Mouse (Mus musculus) left cerebral cortex, adult 18-20 months (tissue): ENCODE results near the gene 4930470P17Rik. TPM values are rescaled to one million over a fixed set of nuclear protein-coding genes. Genes with fewer than 3 reads are reported as not detected.
A peak's percentile ranks its signal among the peaks of the same experiment; 100 is the strongest.
"Not testable (repeated sequence)": the region's sequence is repeated elsewhere in the genome, so short reads cannot be mapped to it uniquely, and the experiment has no call there.

ENCODE experiments used
- DNase-seq, 2 experiments: peaks; one replicate each; pipeline ENCODE4 v3.0.0; 2021 to 2022; ENCODE audit warnings: low spot score in 2 of 2, mixed read lengths in 1 of 2
- long read RNA-seq, 2 experiments: library from polyadenylated mRNA; stranded (forward); transcript quantifications; one replicate each; pipeline ENCODE4 v2.0.0; 2021
- total RNA-seq, 2 experiments: library from RNA; stranded (reverse); gene quantifications; 2 replicates each; pipeline ENCODE4 v1.2.3; 2021

4930470P17Rik gene
- total RNA-seq: not detected
- long read RNA-seq, experiment 1: 0 reads
- long read RNA-seq, experiment 2: 0 reads

DNA sequence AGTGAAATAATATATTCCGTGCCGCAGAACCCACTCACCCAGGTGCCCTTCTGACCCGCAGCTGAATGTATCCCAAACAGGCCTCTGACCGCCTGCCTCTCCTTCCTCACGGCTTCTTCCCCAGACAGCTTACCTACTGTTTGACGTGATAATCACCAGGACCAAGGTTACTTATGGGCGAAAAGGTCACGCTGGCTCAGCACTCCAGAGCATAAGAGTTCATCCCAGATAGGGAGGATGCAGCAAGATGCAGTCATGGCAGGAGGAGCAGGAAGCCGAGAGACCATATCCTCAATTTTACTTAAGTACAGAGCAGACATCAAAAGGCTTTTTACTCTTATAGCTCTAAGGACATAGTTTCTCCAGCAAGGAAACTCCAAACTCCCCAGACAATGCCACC is at the start of gene 4930470P17Rik:
4930470P17Rik (minus strand) TSS at position 101 of the 400 bp plus-strand sequence.
- no peak for DNase-seq

GRCm38 (mm10) chr2:170651483-170651882 is 49.7 kb upstream of the 4930470P17Rik start:
- no peak for DNase-seq

- DNase-seq: peak; percentile 57 to 73
Observed at GRCm38 (mm10) chr2:170648542-170648941, 46.7 kb upstream of the 4930470P17Rik start.

GRCm38 (mm10) chr2:170646201-170646600 is 44.4 kb upstream of the 4930470P17Rik start:
- DNase-seq: no peak

- DNase-seq: no peak
Observed at GRCm38 (mm10) chr2:170642338-170642806, 40.6 kb upstream of the 4930470P17Rik start.

DNA sequence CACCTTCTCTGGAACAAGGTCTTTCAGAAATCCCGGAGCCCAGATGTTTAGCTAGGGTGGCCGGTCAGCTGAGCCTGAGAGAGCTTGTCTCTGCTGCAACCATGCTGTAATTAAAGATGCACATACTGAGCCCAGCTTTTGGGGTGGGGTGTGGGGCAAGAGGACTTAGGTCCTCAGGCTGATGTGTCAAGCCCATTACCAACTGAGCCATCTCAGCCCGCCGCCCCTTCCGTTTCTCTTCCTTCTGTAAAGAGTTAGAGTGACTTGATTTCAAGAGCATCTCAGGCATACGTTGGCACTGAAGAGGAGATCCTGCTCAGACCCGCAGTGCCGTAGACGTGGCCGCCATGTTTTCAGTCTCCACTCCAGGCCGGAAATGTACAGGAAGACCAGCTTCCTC is 38.5 kb upstream of the 4930470P17Rik start:
- DNase-seq: no peak

- DNase-seq: no peak
Observed at GRCm38 (mm10) chr2:170638746-170639145, 36.9 kb upstream of the 4930470P17Rik start.

DNA sequence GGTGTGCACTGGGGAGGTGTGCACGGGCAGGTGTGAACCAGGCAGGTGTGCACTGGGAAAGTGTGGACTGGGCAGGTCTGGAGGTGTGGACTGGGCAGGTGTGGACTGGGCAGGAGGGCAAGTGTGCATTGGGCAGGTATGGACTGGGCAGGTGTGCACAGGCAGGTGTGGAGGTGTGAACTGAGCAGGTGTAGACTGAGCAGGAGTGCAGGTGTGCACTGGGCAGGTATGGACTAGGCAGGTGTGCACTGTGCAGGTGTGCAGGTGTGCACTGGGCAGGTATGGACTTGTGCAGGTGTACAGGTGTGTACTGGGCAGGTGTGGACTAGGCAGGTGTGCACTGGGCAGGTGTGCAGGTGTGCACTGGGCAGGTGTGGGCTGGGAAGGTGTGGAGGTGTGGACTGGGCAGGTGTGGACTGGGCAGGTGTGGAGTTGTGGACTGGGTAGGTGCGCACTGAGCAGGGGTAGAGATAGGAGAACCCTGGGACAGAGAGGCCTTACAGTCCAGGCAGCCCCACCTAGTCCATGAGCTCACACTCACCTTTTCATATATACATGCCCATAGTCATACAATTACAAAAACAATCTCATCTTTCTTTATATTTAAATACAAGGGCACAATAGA is 31.3 kb upstream of the 4930470P17Rik start:
- DNase-seq: no peak

DNA sequence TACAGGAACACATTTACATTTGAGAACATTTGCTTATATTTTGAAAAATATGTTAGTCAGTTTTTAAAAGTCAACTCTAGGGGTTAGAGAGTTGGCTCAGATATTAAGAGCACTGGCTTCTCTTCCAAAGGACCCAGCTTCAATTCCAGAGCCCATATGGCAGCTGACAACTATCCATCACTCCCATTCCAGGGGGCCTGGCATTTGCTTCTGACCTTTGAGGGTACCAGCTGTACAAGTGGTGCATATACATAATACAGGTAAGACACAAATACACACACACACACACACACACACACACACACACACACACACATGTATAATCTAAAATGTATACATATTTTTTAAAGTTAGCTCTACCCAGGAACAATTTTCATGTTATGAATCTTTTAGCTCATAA is 30.6 kb upstream of the 4930470P17Rik start:
- no peak for DNase-seq

- no peak for DNase-seq
Observed at GRCm38 (mm10) chr2:170631375-170631774, 29.6 kb upstream of the 4930470P17Rik start.

- DNase-seq: no peak
Observed at GRCm38 (mm10) chr2:170630553-170630952, 28.7 kb upstream of the 4930470P17Rik start.

DNA sequence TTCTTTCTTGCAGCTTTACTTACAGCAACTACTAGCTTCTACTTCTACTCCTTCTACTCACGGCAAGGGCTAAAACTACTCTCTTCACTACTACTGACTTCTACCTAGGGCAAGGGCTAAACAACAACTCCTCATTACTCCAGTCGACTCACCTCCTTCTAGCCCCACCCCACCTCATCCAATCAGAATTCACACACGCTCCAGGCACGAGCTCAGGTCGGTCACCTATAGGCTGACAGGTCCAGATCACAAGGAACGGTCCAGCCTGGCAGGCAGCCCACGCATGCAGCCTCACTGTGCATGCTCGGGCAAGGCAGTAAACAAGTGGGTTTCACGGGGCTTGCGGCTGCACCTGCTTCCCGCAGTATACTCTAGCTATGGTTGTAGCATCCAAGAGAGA is 26.2 kb upstream of the 4930470P17Rik start:
- DNase-seq: not testable (repeated sequence)

DNA sequence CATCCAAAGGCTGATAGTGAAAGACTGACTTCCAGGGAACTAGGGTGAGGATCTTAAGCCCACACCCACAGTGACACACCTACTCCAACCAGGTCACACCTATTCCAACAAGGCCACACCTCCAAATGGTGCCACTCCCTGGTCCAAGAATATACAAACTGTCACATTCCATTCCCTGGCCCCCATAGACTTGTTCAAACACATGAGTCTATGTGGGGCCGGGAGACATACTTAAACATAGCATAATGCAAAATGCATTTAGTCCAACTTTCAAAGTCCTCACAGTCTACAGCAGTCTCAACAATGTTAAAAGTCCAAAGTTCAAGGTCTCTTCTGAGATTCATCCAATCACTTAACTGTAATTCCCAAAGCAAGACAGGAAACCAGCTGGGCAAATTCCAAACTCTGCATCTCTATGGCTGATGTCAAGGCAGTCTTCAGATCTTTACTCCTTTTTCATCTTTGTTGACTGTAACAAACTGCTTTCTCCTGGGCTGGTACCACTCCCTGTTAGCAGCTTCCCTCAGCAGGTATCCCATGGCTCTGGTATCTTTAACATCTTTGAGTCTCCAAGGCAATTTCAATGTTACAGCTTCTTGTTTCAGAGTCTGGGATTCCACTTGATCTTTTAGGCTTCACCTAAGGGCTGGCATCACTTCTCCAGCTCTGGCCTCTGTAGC is 22.5 kb upstream of the 4930470P17Rik start:
- not testable (repeated sequence) for DNase-seq

GRCm38 (mm10) chr2:170622985-170623384 is 21.2 kb upstream of the 4930470P17Rik start:
- no peak for DNase-seq

GRCm38 (mm10) chr2:170618862-170619492 is 17.2 kb upstream of the 4930470P17Rik start:
- DNase-seq: peak; percentile 23 to 37

DNA sequence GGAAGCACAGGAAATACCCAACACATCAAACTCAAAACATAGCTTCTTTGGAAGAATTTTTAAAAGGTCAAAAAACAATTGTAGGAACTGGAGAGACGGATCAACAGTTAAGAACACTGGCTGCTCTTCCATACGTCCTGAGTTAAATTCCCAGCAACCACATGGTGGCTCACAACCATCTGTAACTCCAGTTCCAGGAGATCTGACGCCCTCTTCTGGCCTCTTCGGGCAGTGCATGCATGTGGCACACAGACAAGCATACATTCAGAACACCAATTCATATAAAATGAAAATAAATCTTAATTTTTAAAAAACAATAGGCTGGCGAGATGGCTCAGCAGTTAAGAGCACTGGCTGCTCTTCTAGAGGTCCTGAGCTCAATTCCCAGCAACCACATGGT is 10.0 kb upstream of the 4930470P17Rik start:
- not testable (repeated sequence) for DNase-seq

- DNase-seq: no peak
Observed at GRCm38 (mm10) chr2:170601171-170601570, 646 bp downstream of the 4930470P17Rik start.

DNA sequence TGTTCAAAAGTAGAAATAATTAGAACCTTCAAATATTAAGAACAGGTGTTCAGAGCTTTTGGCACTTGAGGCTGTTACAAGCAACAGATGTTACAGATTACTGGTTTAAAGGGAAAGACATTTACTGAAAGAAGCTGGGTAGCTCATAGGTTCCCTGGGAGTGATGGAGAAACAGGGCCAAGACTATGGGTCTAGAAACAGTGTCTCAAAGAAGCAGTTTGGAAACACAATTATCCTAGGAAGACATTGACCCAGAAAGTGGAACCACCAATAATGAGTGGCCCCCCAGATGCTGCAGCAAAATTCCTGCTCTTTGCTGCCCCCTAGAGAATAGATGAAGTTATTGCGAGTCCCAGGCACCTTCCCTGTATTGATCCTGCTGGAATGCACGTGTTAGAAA is 4.2 kb downstream of the 4930470P17Rik start:
- DNase-seq: no peak

DNA sequence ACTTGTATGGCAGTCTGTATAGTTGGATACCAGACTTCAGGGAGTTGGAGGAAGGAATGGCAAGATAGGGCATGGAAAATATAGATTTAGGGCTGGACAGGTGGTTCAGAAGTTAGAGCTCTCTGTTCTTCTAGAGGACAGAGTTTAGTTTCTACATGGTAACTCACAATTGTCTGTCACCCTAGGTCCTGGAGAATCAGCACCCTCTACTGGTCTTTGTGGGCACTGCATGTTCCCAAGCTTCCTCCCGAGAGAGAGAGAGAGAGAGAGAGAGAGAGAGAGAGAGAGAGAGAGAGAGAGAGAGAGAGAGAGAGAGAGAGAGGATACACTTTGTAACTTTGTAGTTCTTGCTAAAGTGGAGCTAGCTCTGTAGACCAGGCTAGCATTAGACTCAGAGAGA is 5.1 kb downstream of the 4930470P17Rik start:
- peak; percentile 63 to 78 for DNase-seq

- no peak for DNase-seq
Observed at GRCm38 (mm10) chr2:170592161-170592560, 9.7 kb downstream of the 4930470P17Rik start.

- no peak for DNase-seq
Observed at GRCm38 (mm10) chr2:170588369-170588900, 13.4 kb downstream of the 4930470P17Rik start.

DNA sequence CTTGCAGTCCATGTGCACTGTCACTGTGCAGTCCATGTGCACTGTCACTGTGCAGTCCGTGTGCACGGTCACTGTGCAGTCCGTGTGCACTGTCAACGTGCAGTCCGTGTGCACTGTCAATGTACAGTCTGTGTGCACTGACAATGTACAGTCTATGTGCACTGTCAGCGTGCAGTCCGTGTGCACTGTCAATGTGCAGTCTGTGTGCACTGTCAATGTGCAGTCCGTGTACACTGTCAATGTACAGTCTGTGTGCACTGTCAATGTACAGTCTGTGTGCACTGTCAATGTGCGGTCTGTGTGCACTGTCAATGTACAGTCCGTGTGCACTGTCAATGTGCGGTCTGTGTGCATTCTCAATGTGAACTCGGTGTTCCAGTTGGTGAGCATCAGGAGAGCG is 17.1 kb downstream of the 4930470P17Rik start:
- no peak for DNase-seq
